Mouse (Mus musculus): ENCODE measurements at regions not wholly inside any gene's neighbourhood (a gene's known extent, or its start where the extent isn't known, plus 50 kb on each side); places are given as distances from the start of the nearest gene placed in this dataset.

GRCm38 (mm10) chr12:68500794-68501193, 658.2 kb downstream of the Rps29 start:
- TF ChIP-seq CTCF (IDR thresholded peaks at IDR 0.05; ENCODE audit: low read depth) = peak; percentile 44
- TF ChIP-seq EP300 (IDR thresholded peaks at IDR 0.05; ENCODE audit: low read depth) = no peak
